ENCODE assay signal across 15 mouse cellular contexts in genomic region chr9:17556186-17556585, GRCm38 (mm10).
"Had no signal": no experiment of that assay in that cellular context is flagged by ENCODE, and none has a peak within 500 bp of the region (broad histone marks: within the 10 kb centered on the region; RNA-seq: fewer than 3 reads in every experiment).

No protein-coding gene starts in this region.

- H3K36me3 ChIP-seq: lung, embryonic 15.5 days; midbrain, embryonic 13.5 days; midbrain, embryonic 15.5 days; neural tube, embryonic 12.5 days had no signal

- H3K9me3 ChIP-seq: lung, embryonic 15.5 days; megakaryocyte, embryonic 14.5 days; midbrain, embryonic 13.5 days; midbrain, embryonic 15.5 days; neural tube, embryonic 12.5 days had no signal

- H3K4me1 ChIP-seq: lung, embryonic 15.5 days; megakaryocyte, embryonic 14.5 days; midbrain, embryonic 13.5 days; midbrain, embryonic 15.5 days; neural tube, embryonic 12.5 days had no signal

- H3K4me3 ChIP-seq: lung, embryonic 15.5 days; megakaryocyte, embryonic 14.5 days; midbrain, embryonic 13.5 days; midbrain, embryonic 15.5 days; neural tube, embryonic 12.5 days had no signal

- DNase-seq: liver, postnatal 0 days; lung, adult 2 months; lung, postnatal 14 days; lung, postnatal 36 days; right cerebral cortex, postnatal 25 days; right cerebral cortex, postnatal 4 days; spleen, adult 18-20 months; thymus, adult 2 months; thymus, postnatal 25 days; thymus, postnatal 4 days had no signal

- H3K27me3 ChIP-seq: lung, embryonic 15.5 days; megakaryocyte, embryonic 14.5 days; midbrain, embryonic 13.5 days; midbrain, embryonic 15.5 days; neural tube, embryonic 12.5 days had no signal
